27 mouse cellular contexts compared by ENCODE assay signal in genomic region chr1:104901815-104902214, GRCm38 (mm10).
"Had no signal": no experiment of that assay in that cellular context is flagged by ENCODE, and none has a peak within 500 bp of the region (broad histone marks: within the 10 kb centered on the region; RNA-seq: fewer than 3 reads in every experiment).

No protein-coding gene starts in this region.

- DNase-seq: gastrocnemius, adult 2 months; gastrocnemius, postnatal 10 days; gastrocnemius, postnatal 25 days; heart, adult 18-20 months; heart, postnatal 10 days; heart, postnatal 4 days; kidney, adult 11 months; kidney, adult 2 months; kidney, adult 9 months; kidney, postnatal 14 days; kidney, postnatal 36 days; layer of hippocampus, adult 9-11 months; layer of hippocampus, postnatal 36 days; left cerebral cortex, postnatal 4 days; liver; liver, embryonic 13.5 days had no signal

- H3K4me3 ChIP-seq: gastrocnemius, adult 2 months; heart, embryonic 10.5 days; heart, embryonic 12.5 days; hindbrain, embryonic 10.5 days; hindbrain, embryonic 13.5 days; hindbrain, embryonic 15.5 days; kidney, embryonic 15.5 days; liver, embryonic 13.5 days; liver, embryonic 15.5 days had no signal

- H3K27ac ChIP-seq: gastrocnemius, adult 2 months; heart, embryonic 10.5 days; hindbrain, embryonic 10.5 days; hindbrain, embryonic 13.5 days; hindbrain, embryonic 15.5 days; hindbrain, postnatal 0 days; kidney, embryonic 15.5 days; kidney, postnatal 0 days; liver, embryonic 13.5 days; liver, embryonic 15.5 days had no signal

- H3K4me2 ChIP-seq: heart, embryonic 12.5 days; hindbrain, embryonic 13.5 days; hindbrain, embryonic 15.5 days; kidney, embryonic 15.5 days; liver, embryonic 11.5 days; liver, embryonic 13.5 days; liver, embryonic 15.5 days had no signal

- H3K9ac ChIP-seq: heart, embryonic 12.5 days; hindbrain, embryonic 13.5 days; hindbrain, embryonic 15.5 days; kidney, embryonic 15.5 days; liver, embryonic 13.5 days; liver, embryonic 15.5 days had no signal

- H3K27me3 ChIP-seq: heart, embryonic 12.5 days; hindbrain, embryonic 13.5 days; hindbrain, embryonic 15.5 days; kidney, embryonic 15.5 days; liver, embryonic 13.5 days; liver, embryonic 15.5 days had no signal

- H3K4me1 ChIP-seq: heart, embryonic 10.5 days; heart, embryonic 12.5 days; hindbrain, embryonic 10.5 days; hindbrain, embryonic 13.5 days; hindbrain, embryonic 15.5 days; kidney, embryonic 15.5 days; liver, embryonic 13.5 days; liver, embryonic 15.5 days had no signal

- H3K9me3 ChIP-seq: heart, embryonic 10.5 days; heart, embryonic 12.5 days; hindbrain, embryonic 10.5 days; hindbrain, embryonic 13.5 days; hindbrain, embryonic 15.5 days; kidney, embryonic 15.5 days; liver, embryonic 13.5 days; liver, embryonic 15.5 days had no signal

- H3K36me3 ChIP-seq: heart, embryonic 10.5 days; heart, embryonic 12.5 days; hindbrain, embryonic 10.5 days; hindbrain, embryonic 13.5 days; hindbrain, embryonic 15.5 days; kidney, embryonic 15.5 days; liver, embryonic 13.5 days; liver, embryonic 15.5 days had no signal

- ATAC-seq: hindbrain, postnatal 0 days; intestine, embryonic 16.5 days had no signal
